Mouse (Mus musculus) kidney, postnatal 0 days (tissue): ENCODE measurements around the gene Serpine1. TPM values are rescaled to one million over a fixed set of nuclear protein-coding genes. Genes with fewer than 3 reads are reported as not detected.

Source experiments
- ATAC-seq: fragments of 200-750 bp; cut with Nextera tagmentation; replicated peaks from 2 replicates; pipeline ENCODE4 v1.8.0; 2017; ENCODE audit warnings: low read depth, moderate number of reproducible peaks, moderate TSS enrichment, moderate library complexity; ENCODE audit not compliant: low FRiP score
- DNase-seq: peaks from one replicate; pipeline ENCODE4 v3.0.0-alpha.2; 2016; ENCODE audit warnings: low spot score
- H3K27ac ChIP-seq: fragments of 300-500 bp; sonication (generic); 2 replicates; pipeline ENCODE4 v1.5.1; 2014; ENCODE audit warnings: mild to moderate bottlenecking
- H3K27me3 ChIP-seq: fragments of 300-500 bp; sonication (generic); 2 replicates; pipeline ENCODE4 v1.6.1; 2014; ENCODE audit warnings: low read length, mixed read lengths; ENCODE audit not compliant: insufficient read depth
- H3K36me3 ChIP-seq: fragments of 300-500 bp; sonication (generic); 2 replicates; pipeline ENCODE4 v1.6.1; 2014; ENCODE audit warnings: low read length, mixed read lengths; ENCODE audit not compliant: insufficient read depth
- H3K4me1 ChIP-seq: fragments of 300-500 bp; sonication (generic); replicated peaks from 2 replicates; pipeline ENCODE4 v1.6.1; 2014; ENCODE audit warnings: antibody characterized with exemption, low read length, mixed read lengths; ENCODE audit not compliant: insufficient read depth
- H3K4me2 ChIP-seq: fragments of 300-500 bp; sonication (generic); 2 replicates; pipeline ENCODE4 v1.6.1; 2014; ENCODE audit warnings: mild to moderate bottlenecking, low read length, moderate library complexity, mixed read lengths
- H3K4me3 ChIP-seq: fragments of 300-500 bp; sonication (generic); replicated peaks from 2 replicates; pipeline ENCODE4 v1.5.1; 2014; ENCODE audit warnings: low read depth, low read length
- H3K9ac ChIP-seq: fragments of 300-500 bp; sonication (generic); 2 replicates; pipeline ENCODE4 v1.6.1; 2014; ENCODE audit warnings: low read depth, low read length
- H3K9me3 ChIP-seq: fragments of 300-500 bp; sonication (generic); replicated peaks from 2 replicates; pipeline ENCODE4 v1.6.1; 2016; ENCODE audit warnings: low read length, inconsistent platforms, mixed read lengths
- CTCF ChIP-seq: IDR thresholded peaks from 2 replicates; pipeline ENCODE4 v1.5.1; 2016; ENCODE audit warnings: antibody characterized with exemption, low read depth, mild to moderate bottlenecking, moderate library complexity
- WGBS: fragments of 180-500 bp; shearing (Covaris S2); extraction: QIAGEN DNeasy Blood & Tissue Kit; methylation state at CpG from one replicate; pipeline ENCODE4 v1.1.7; 2014; 5-methylcytosine and 5-hydroxymethylcytosine counted together
- polyA plus RNA-seq: library from polyadenylated mRNA; unstranded; fragments of >200 nt; fragmentation: Nextera tagmentation; extraction: Ambion mirVana; gene quantifications from 2 replicates; pipeline ENCODE4 v1.2.1, GENCODE M21; 2015

Serpine1 gene
- polyA plus RNA-seq, 1 experiment from 2014 or later = 0.05 TPM

GRCm38 (mm10) chr5:137114891-137115561 lies 43.0 kb upstream of the Serpine1 start:
- Histone ChIP-seq H3K4me2 (peak overlapping the region; percentile 73), H3K27me3 (no peaks in the 10 kb centered on the region), H3K9ac (peak overlapping the region; percentile 63), H3K36me3 (peaks cover 21% of the 10 kb centered on the region), H3K4me1 (no peaks in the 10 kb centered on the region), H3K9me3 (no peaks in the 10 kb centered on the region), H3K27ac (peak overlapping the region; percentile 69), H3K4me3 (peak overlapping the region; percentile 65)
- DNase-seq (no peak), ATAC-seq (no peak)
- no peak for TF ChIP-seq CTCF
- WGBS = 67% methylated on average over 9 of the region's 9 CpGs

- Histone ChIP-seq H3K9me3 (no peaks in the 10 kb centered on the region), H3K27ac (no peak overlapping the region), H3K4me2 (no peak overlapping the region), H3K36me3 (peaks cover 21% of the 10 kb centered on the region), H3K27me3 (no peaks in the 10 kb centered on the region), H3K4me1 (no peaks in the 10 kb centered on the region), H3K9ac (no peak overlapping the region), H3K4me3 (no peak overlapping the region)
- 86% methylated on average over 5 of the region's 5 CpGs for whole genome bisulfite sequencing
- no peak for ATAC-seq
- TF ChIP-seq CTCF = no peak
- no peak for DNase-seq
These were observed 39.7 kb upstream of the Serpine1 start for GRCm38 (mm10) chr5:137111542-137112408.

DNA sequence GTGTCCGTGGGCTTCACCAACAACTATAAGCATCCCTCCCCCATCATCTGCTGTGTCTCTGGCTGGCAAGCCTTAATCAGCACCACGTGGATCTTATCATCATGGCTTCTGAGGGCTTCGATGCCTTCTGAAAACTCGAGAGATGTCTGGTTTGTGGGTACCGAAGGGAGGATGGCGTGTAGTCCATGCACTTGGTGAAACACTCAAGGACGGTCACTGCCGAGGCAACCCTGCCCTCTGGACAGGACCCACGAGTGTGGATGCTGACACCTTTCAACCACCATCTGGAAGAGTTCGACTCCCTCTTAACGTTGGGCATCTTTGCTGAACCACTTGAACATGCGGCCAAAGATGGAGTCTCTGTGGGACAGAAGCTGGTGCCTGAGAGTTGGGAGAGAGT lies 38.8 kb upstream of the Serpine1 start:
- WGBS = 91% methylated on average over 12 of the region's 12 CpGs
- H3K4me2 ChIP-seq = no peak overlapping the region
- H3K4me1 ChIP-seq = no peaks in the 10 kb centered on the region
- H3K27me3 ChIP-seq = no peaks in the 10 kb centered on the region
- peaks cover 21% of the 10 kb centered on the region for H3K36me3 ChIP-seq
- no peak overlapping the region for H3K4me3 ChIP-seq
- TF ChIP-seq CTCF = no peak
- H3K27ac ChIP-seq = no peak overlapping the region
- no peaks in the 10 kb centered on the region for H3K9me3 ChIP-seq
- ATAC-seq = no peak
- no peak for DNase-seq
- H3K9ac ChIP-seq = no peak overlapping the region

- Histone ChIP-seq H3K4me3 (no peak overlapping the region), H3K27ac (no peak overlapping the region), H3K36me3 (peaks cover 21% of the 10 kb centered on the region), H3K4me2 (no peak overlapping the region), H3K4me1 (no peaks in the 10 kb centered on the region), H3K27me3 (no peaks in the 10 kb centered on the region), H3K9me3 (no peaks in the 10 kb centered on the region), H3K9ac (no peak overlapping the region)
- no peak; the same call in 1 of the 2 replicates for ATAC-seq
- DNase-seq = no peak
- TF ChIP-seq CTCF = no peak
- WGBS = 58% methylated on average over 25 of the region's 25 CpGs
These were observed 38.0 kb upstream of the Serpine1 start for GRCm38 (mm10) chr5:137109941-137110593.

DNA sequence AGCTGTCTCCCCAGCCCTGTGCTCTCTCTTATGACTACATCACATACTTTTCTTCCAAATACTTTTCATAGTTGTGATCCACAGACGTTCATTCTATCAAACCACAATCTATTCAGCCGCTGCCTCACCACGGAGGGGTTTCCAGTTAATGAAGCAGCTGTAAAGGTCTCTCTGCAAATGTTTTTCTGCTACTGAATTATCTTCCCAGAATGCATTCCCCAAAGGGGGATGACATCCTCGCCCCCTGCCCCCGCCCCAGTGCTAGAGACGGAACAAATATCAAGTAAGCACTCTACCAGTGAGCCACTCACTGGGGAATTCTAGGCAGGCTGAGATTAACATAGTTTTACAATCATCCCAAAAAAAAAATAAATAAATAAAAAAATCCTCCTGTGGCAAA lies 36.0 kb upstream of the Serpine1 start:
- Histone ChIP-seq H3K4me2 (no peak overlapping the region), H3K27me3 (no peaks in the 10 kb centered on the region), H3K9ac (no peak overlapping the region), H3K4me3 (no peak overlapping the region), H3K27ac (no peak overlapping the region), H3K4me1 (no peaks in the 10 kb centered on the region), H3K36me3 (peaks cover 8% of the 10 kb centered on the region; the same call in 1 of the 2 replicates), H3K9me3 (no peaks in the 10 kb centered on the region)
- no peak for TF ChIP-seq CTCF
- DNase-seq (no peak), ATAC-seq (no peak)
- 56% methylated on average over 6 of the region's 6 CpGs for WGBS

DNA sequence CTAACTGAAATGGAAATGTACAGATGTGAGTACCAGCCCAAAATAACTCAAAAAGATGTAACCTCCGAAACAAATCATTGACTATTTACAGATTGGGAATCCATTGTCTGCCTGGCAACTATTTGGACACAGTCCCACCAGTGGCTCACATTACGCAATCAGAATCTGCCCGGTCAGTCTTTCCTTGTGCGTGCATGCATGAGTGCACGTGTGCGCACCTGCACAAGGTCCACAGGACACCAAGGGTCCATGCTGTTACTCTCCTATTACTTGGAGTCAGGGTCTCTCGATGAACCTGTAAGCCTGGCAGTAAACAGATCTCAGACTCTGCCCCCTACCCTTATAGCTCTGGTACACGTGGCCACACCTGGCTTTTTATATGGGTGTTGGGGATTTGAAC lies 35.6 kb upstream of the Serpine1 start:
- H3K36me3 ChIP-seq = peaks cover 3% of the 10 kb centered on the region; the same call in 1 of the 2 replicates
- no peak overlapping the region for H3K27ac ChIP-seq
- H3K4me3 ChIP-seq = no peak overlapping the region
- no peaks in the 10 kb centered on the region for H3K4me1 ChIP-seq
- H3K9ac ChIP-seq = no peak overlapping the region
- no peak overlapping the region for H3K4me2 ChIP-seq
- no peak for TF ChIP-seq CTCF
- H3K27me3 ChIP-seq = no peaks in the 10 kb centered on the region
- DNase-seq (no peak), ATAC-seq (no peak)
- no peaks in the 10 kb centered on the region for H3K9me3 ChIP-seq
- 55% methylated on average over 8 of the region's 8 CpGs for WGBS
